Mouse (Mus musculus): ENCODE results near the gene Nostrin. TPM values are rescaled to one million over a fixed set of nuclear protein-coding genes. Genes with fewer than 3 reads are reported as not detected.

The Nostrin gene
- total and polyA plus RNA-seq, 3 experiments: 0.47 TPM; not detected in 2

DNA sequence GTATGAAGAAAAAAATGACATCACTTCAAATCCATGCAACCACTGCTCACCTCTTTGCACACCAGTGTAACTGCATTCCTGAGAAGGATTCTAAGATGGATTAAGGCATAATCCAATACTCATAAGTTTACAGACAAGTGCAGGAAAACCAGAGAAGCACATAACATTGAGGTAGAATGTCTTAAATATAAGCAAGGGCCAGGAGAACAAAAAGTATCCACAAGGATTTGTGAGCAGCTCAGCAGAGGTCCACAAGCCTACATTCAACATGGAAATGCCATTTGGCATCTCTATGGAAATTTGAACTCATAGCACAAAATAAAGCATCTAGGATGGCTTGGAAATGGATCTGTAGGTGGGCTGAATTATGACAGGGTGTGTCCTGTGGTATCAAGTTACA, 39.8 kb upstream of the Nostrin start:
- TF ChIP-seq POLR2A (IDR thresholded peaks at IDR 0.05; ENCODE audit: control insufficient read depth in 1 of 2, insufficient read depth in 1 of 2, low read depth in 1 of 2, low read length in 2 of 2, poor library complexity in 1 of 2) (no peak), USF1 (IDR thresholded peaks at IDR 0.05; ENCODE audit: low read depth, low read length) (no peak), ETS1 (IDR thresholded peaks at IDR 0.05; ENCODE audit: low read depth, low read length) (no peak), ZNF384 (IDR thresholded peaks at IDR 0.05; ENCODE audit: low read depth, low read length) (no peak), HCFC1 (IDR thresholded peaks at IDR 0.05; ENCODE audit: low read depth, low read length) (no peak), CHD1 (IDR thresholded peaks at IDR 0.05; ENCODE audit: low read depth, low read length) (no peak), TAL1 (IDR thresholded peaks at IDR 0.05; ENCODE audit: low read length) (no peak), ZC3H11A (IDR thresholded peaks at IDR 0.05; ENCODE audit: low read depth, low read length) (no peak), TBP (IDR thresholded peaks at IDR 0.05; ENCODE audit: low read depth, low read length) (no peak), NELFE (IDR thresholded peaks at IDR 0.05; ENCODE audit: low read depth, low read length) (no peak), SMC3 (IDR thresholded peaks at IDR 0.05; ENCODE audit: low read depth, low read length) (no peak), UBTF (IDR thresholded peaks at IDR 0.05; ENCODE audit: borderline replicate concordance, insufficient read depth, low read depth, low read length) (no peak), TCF12 (IDR thresholded peaks at IDR 0.05; ENCODE audit: low read depth, low read length) (no peak), RAD21 (IDR thresholded peaks at IDR 0.05; ENCODE audit: low read depth, low read length) (no peak), MEF2A (IDR thresholded peaks at IDR 0.05; ENCODE audit: extremely low read depth, insufficient replicate concordance, low read depth, low read length, poor library complexity, severe bottlenecking) (no peak), CTCF (IDR thresholded peaks at IDR 0.05 in 2 of 3, conservative IDR thresholded peaks at IDR 0.05 in 1 of 3; ENCODE audit: control insufficient read depth in 1 of 3, insufficient read depth in 1 of 3, low read depth in 2 of 3, low read length in 3 of 3, poor library complexity in 1 of 3, severe bottlenecking in 1 of 3) (no peak), MXI1 (IDR thresholded peaks at IDR 0.05; ENCODE audit: low read depth, low read length) (no peak), JUND (IDR thresholded peaks at IDR 0.05; ENCODE audit: low read depth, low read length) (no peak)
- Histone ChIP-seq H3K79me2 (ENCODE audit: control insufficient read depth, insufficient read depth, low read length, poor library complexity) (no peaks in the 10 kb centered on the region), H3K4me1 (ENCODE audit: control insufficient read depth in 1 of 2, insufficient read depth in 2 of 2, low read length in 2 of 2) (no peaks in the 10 kb centered on the region), H3K9ac (ENCODE audit: control insufficient read depth, low read depth, low read length, poor library complexity, severe bottlenecking) (no peak overlapping the region), H3K4me3 (ENCODE audit: control insufficient read depth in 1 of 2, insufficient read depth in 1 of 2, low read depth in 2 of 2, low read length in 2 of 2) (no peak overlapping the region), H3K27ac (ENCODE audit: control insufficient read depth, low read depth, low read length) (no peak overlapping the region), H3K9me3 (replicated peaks; ENCODE audit: insufficient read depth, low read length) (no peaks in the 10 kb centered on the region), H3K36me3 (ENCODE audit: control insufficient read depth in 1 of 2, insufficient read depth in 2 of 2, low read length in 2 of 2) (no peaks in the 10 kb centered on the region), H3K27me3 (ENCODE audit: control insufficient read depth in 1 of 2, insufficient read depth in 2 of 2, low read length in 2 of 2) (no peaks in the 10 kb centered on the region)
- DNase-seq (ENCODE audit: low read depth, low spot score): no peak

GRCm38 (mm10) chr2:69096821-69097220, 38.8 kb upstream of the Nostrin start:
- no peaks in the 10 kb centered on the region for H3K36me3 ChIP-seq (ENCODE audit: control insufficient read depth in 1 of 2, insufficient read depth in 2 of 2, low read length in 2 of 2)
- no peaks in the 10 kb centered on the region for H3K4me1 ChIP-seq (ENCODE audit: control insufficient read depth in 1 of 2, insufficient read depth in 2 of 2, low read length in 2 of 2)
- H3K79me2 ChIP-seq (ENCODE audit: control insufficient read depth, insufficient read depth, low read length, poor library complexity): no peaks in the 10 kb centered on the region
- no peak overlapping the region for H3K9ac ChIP-seq (ENCODE audit: control insufficient read depth, low read depth, low read length, poor library complexity, severe bottlenecking)
- H3K27me3 ChIP-seq (ENCODE audit: control insufficient read depth in 1 of 2, insufficient read depth in 2 of 2, low read length in 2 of 2): no peaks in the 10 kb centered on the region
- no peak overlapping the region for H3K27ac ChIP-seq (ENCODE audit: control insufficient read depth, low read depth, low read length)
- DNase-seq (ENCODE audit: low read depth, low spot score): no peak
- TF ChIP-seq SMC3 (IDR thresholded peaks at IDR 0.05; ENCODE audit: low read depth, low read length) (no peak), RAD21 (IDR thresholded peaks at IDR 0.05; ENCODE audit: low read depth, low read length) (no peak), MAZ (IDR thresholded peaks at IDR 0.05; ENCODE audit: low read depth, low read length) (no peak), GATA1 (IDR thresholded peaks at IDR 0.05; ENCODE audit: low read depth, low read length) (no peak), EP300 (IDR thresholded peaks at IDR 0.05; ENCODE audit: low read depth in 1 of 2, low read length in 2 of 2) (no peak), HCFC1 (IDR thresholded peaks at IDR 0.05; ENCODE audit: low read depth, low read length) (no peak), ETS1 (IDR thresholded peaks at IDR 0.05; ENCODE audit: low read depth, low read length) (no peak), UBTF (IDR thresholded peaks at IDR 0.05; ENCODE audit: borderline replicate concordance, insufficient read depth, low read depth, low read length) (no peak)
- no peak overlapping the region for H3K4me3 ChIP-seq (ENCODE audit: control insufficient read depth in 1 of 2, insufficient read depth in 1 of 2, low read depth in 2 of 2, low read length in 2 of 2)
- no peaks in the 10 kb centered on the region for H3K9me3 ChIP-seq (replicated peaks; ENCODE audit: insufficient read depth, low read length)
